Mouse (Mus musculus) spleen, postnatal 10 days (tissue): ENCODE data around the gene Smagp.

ENCODE experiments used
- DNase-seq, 2 experiments: peaks; one replicate each; pipeline ENCODE4 v3.0.0; 2021 to 2022; ENCODE audit warnings: low spot score in 2 of 2

The Smagp gene

GRCm38 (mm10) chr15:100590436-100590835 is 46.3 kb downstream of the Smagp start:
- DNase-seq, result no peak

GRCm38 (mm10) chr15:100588297-100588696 is 48.4 kb downstream of the Smagp start:
- DNase-seq, result no peak

- no peak for DNase-seq
Observed at GRCm38 (mm10) chr15:100587166-100587565, 49.6 kb downstream of the Smagp start.

- DNase-seq, result no peak
Observed at GRCm38 (mm10) chr15:100585931-100586330, 50.8 kb downstream of the Smagp start.

GRCm38 (mm10) chr15:100580108-100580507 is 56.6 kb downstream of the Smagp start:
- no peak for DNase-seq

GRCm38 (mm10) chr15:100577972-100578371 is 58.8 kb downstream of the Smagp start:
- DNase-seq, result no peak

- no peak for DNase-seq
Observed at GRCm38 (mm10) chr15:100576810-100577209, 59.9 kb downstream of the Smagp start.

- DNase-seq, result no peak
Observed at GRCm38 (mm10) chr15:100576392-100576791, 60.3 kb downstream of the Smagp start.

GRCm38 (mm10) chr15:100575366-100575765 is 61.4 kb downstream of the Smagp start:
- no peak for DNase-seq

GRCm38 (mm10) chr15:100574378-100574777 is 62.4 kb downstream of the Smagp start:
- no peak for DNase-seq

- no peak for DNase-seq
Observed at GRCm38 (mm10) chr15:100573946-100574345, 62.8 kb downstream of the Smagp start.
